Mouse (Mus musculus) olfactory bulb, adult 2 months (tissue): ENCODE data around the gene Nsd1.

Experiments used
- CTCF ChIP-seq: fragments of 200-500 bp; IDR thresholded peaks from 2 replicates; pipeline ENCODE4 v1.5.1; 2012; ENCODE audit warnings: low read depth, mild to moderate bottlenecking, low read length, moderate library complexity; ENCODE audit not compliant: insufficient read depth
- POLR2A ChIP-seq: fragments of 200-500 bp; IDR thresholded peaks from 2 replicates; pipeline ENCODE4 v1.6.1; 2012; ENCODE audit warnings: mild to moderate bottlenecking, low read depth, low read length, moderate library complexity; ENCODE audit not compliant: insufficient read depth

DNA sequence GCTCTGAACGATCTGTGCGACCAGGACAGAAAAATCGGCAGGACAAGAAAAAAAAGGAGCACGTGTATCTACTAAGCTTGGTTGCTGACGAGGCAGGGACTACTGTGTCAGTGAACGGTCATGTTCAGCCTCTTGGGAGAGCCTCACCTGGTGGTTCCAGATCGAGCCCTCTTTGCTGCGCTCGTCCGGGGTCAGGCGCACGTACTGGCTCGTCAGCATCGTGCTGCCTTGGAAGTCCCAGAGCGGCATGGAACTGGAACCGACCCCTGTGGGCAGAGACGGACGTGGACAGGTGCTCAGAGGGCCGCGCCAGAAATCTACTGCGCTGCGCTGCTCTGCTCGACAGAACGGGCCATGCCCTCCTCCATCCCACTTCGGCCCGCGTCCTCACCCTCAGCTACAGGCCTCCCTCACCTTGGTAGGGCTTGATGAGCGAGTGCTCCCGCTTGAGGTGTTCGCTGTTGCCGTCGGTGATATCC, 152.4 kb downstream of the Nsd1 start:
- no peak for TF ChIP-seq POLR2A
- TF ChIP-seq CTCF, result no peak
